Mouse (Mus musculus) right cerebral cortex, postnatal 25 days (tissue): ENCODE data around the gene Gm5916.

ENCODE experiments used
- DNase-seq: peaks from one replicate; pipeline ENCODE4 v3.0.0; 2022

Gm5916 gene

GRCm38 (mm10) chr9:36128679-36129078 lies at the start of gene Gm5916:
Gene Gm5916, minus strand, starts transcription at chr9:36128779.
- no peak for DNase-seq
